Mouse (Mus musculus): ENCODE data around the gene C1qtnf1. TPM values are rescaled to one million over a fixed set of nuclear protein-coding genes. Genes with fewer than 3 reads are reported as not detected.

C1qtnf1 gene
- polyA plus RNA-seq, 1 experiment from 2014 or later: 3.3 TPM

GRCm38 (mm10) chr11:118415630-118416029, 12.4 kb upstream of the C1qtnf1 start:
- whole genome bisulfite sequencing: 88% methylated on average over 6 of the region's 6 CpGs
- no peak for ATAC-seq (ENCODE audit: low read depth)
- Histone ChIP-seq H3K36me3 (ENCODE audit: control insufficient read depth, insufficient read depth, low read length) (peaks cover 5% of the 10 kb centered on the region; the same call in 1 of the 2 replicates), H3K4me1 (ENCODE audit: control insufficient read depth, insufficient read depth, low read length) (peaks cover 14% of the 10 kb centered on the region), H3K27ac (ENCODE audit: low read depth, low read length) (no peak overlapping the region), H3K4me3 (ENCODE audit: low read depth, low read length) (no peak overlapping the region), H3K4me2 (ENCODE audit: low read depth, low read length) (no peak overlapping the region), H3K9me3 (ENCODE audit: control insufficient read depth, low read length) (no peaks in the 10 kb centered on the region), H3K27me3 (ENCODE audit: control insufficient read depth, insufficient read depth, low read length) (no peaks in the 10 kb centered on the region), H3K9ac (replicated peaks; ENCODE audit: low read depth, low read length) (0 out of 2 replicates have a peak overlapping the region, but pooled peaks have one; percentile 7)

- 0 out of 2 replicates have a peak overlapping the region, but pooled peaks have one; percentile 7 for H3K9ac ChIP-seq (replicated peaks; ENCODE audit: low read depth, low read length)
- no peaks in the 10 kb centered on the region for H3K9me3 ChIP-seq (ENCODE audit: control insufficient read depth, low read length)
- no peak overlapping the region for H3K27ac ChIP-seq (ENCODE audit: low read depth, low read length)
- H3K4me1 ChIP-seq (ENCODE audit: control insufficient read depth, insufficient read depth, low read length): peaks cover 14% of the 10 kb centered on the region
- no peak overlapping the region for H3K4me3 ChIP-seq (ENCODE audit: low read depth, low read length)
- no peak overlapping the region for H3K4me2 ChIP-seq (ENCODE audit: low read depth, low read length)
- no peak for ATAC-seq (ENCODE audit: low read depth)
- no peaks in the 10 kb centered on the region for H3K27me3 ChIP-seq (ENCODE audit: control insufficient read depth, insufficient read depth, low read length)
- peaks cover 5% of the 10 kb centered on the region; the same call in 1 of the 2 replicates for H3K36me3 ChIP-seq (ENCODE audit: control insufficient read depth, insufficient read depth, low read length)
- WGBS: 77% methylated on average over 7 of the region's 7 CpGs
These were observed 12.0 kb upstream of the C1qtnf1 start for GRCm38 (mm10) chr11:118416046-118416445.

GRCm38 (mm10) chr11:118417496-118417895, 10.5 kb upstream of the C1qtnf1 start:
- Histone ChIP-seq H3K9ac (replicated peaks; ENCODE audit: low read depth, low read length) (no peak overlapping the region), H3K4me3 (ENCODE audit: low read depth, low read length) (no peak overlapping the region), H3K36me3 (ENCODE audit: control insufficient read depth, insufficient read depth, low read length) (peaks cover 5% of the 10 kb centered on the region; the same call in 1 of the 2 replicates), H3K27ac (ENCODE audit: low read depth, low read length) (no peak overlapping the region), H3K27me3 (ENCODE audit: control insufficient read depth, insufficient read depth, low read length) (no peaks in the 10 kb centered on the region), H3K4me1 (ENCODE audit: control insufficient read depth, insufficient read depth, low read length) (peaks cover 14% of the 10 kb centered on the region), H3K4me2 (ENCODE audit: low read depth, low read length) (no peak overlapping the region; the same call in 1 of the 2 replicates), H3K9me3 (ENCODE audit: control insufficient read depth, low read length) (no peaks in the 10 kb centered on the region)
- ATAC-seq (ENCODE audit: low read depth): no peak
- 95% methylated on average over 9 of the region's 9 CpGs for WGBS

DNA sequence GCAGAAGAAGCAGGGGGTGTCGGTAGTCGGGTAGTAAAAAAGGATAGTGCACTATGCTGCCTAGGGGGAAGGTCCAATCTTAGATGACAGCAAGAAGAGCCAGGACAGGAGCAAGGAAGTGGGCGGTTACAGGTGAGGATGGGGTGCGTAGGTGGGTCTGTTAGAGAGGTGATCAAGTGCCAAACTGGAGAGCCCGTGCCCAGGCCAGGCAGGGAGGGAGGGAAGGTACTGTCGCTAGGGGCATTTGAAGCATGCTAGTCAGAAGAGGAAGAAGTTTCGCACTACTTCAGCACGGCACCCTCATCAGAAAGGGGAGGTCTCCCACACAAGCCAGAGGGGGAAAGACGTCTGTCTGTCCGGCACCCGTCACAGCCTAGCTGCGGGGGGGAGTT, 9.6 kb upstream of the C1qtnf1 start:
- Histone ChIP-seq H3K4me2 (ENCODE audit: low read depth, low read length) (peak overlapping the region; percentile 84), H3K9ac (replicated peaks; ENCODE audit: low read depth, low read length) (peak overlapping the region; percentile 94), H3K36me3 (ENCODE audit: control insufficient read depth, insufficient read depth, low read length) (peaks cover 5% of the 10 kb centered on the region; the same call in 1 of the 2 replicates), H3K27me3 (ENCODE audit: control insufficient read depth, insufficient read depth, low read length) (no peaks in the 10 kb centered on the region), H3K27ac (ENCODE audit: low read depth, low read length) (peak overlapping the region; percentile 72; the same call in 1 of the 2 replicates), H3K4me3 (ENCODE audit: low read depth, low read length) (peak overlapping the region; percentile 90), H3K4me1 (ENCODE audit: control insufficient read depth, insufficient read depth, low read length) (peaks cover 16% of the 10 kb centered on the region), H3K9me3 (ENCODE audit: control insufficient read depth, low read length) (no peaks in the 10 kb centered on the region)
- WGBS: 3% methylated on average over 12 of the region's 12 CpGs
- ATAC-seq (ENCODE audit: low read depth): peak; percentile 27; the same call in 1 of the 2 replicates

DNA sequence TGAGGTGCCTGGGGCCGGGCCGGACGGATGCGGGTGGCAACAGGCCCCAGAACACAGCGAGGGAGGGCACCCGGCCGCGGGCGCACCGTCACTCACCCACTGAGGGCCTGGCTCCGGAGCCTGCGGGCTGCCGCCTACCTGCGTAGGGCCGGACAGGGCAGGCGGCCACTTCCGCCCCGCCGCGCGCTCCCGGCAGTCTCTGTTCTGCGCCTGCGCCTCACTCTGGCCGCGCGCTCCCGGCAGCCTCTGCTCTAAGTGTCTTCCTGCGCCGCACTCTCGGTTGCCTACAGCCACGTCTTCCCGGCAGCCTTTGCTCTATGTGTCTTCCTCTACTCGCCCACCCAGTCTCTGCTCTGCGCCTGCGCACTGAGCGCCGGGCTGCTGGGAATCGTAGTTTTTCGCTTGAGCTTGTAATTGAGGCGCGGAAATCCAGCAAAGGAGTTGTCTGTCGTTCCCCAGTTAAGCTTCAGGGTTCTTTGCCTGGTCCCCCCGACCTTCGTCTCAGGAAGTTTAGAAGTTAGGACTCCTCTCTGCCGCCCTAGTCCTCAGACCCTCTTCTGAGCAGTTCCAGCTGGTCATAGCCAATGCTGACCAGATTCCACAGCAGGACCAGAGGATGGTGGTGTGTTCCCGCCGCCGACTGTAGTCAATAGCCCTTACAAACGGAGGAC, 9.0 kb upstream of the C1qtnf1 start, which contains the start of gene Cant1:
Gene Cant1 (minus strand): TSS at position 253 of the 671 bp plus-strand sequence.
- Histone ChIP-seq H3K36me3 (ENCODE audit: control insufficient read depth, insufficient read depth, low read length) (peaks cover 5% of the 10 kb centered on the region; the same call in 1 of the 2 replicates), H3K4me1 (ENCODE audit: control insufficient read depth, insufficient read depth, low read length) (peaks cover 20% of the 10 kb centered on the region), H3K9ac (replicated peaks; ENCODE audit: low read depth, low read length) (peak within 1 kb of the TSS; percentile 94), H3K27ac (ENCODE audit: low read depth, low read length) (peak within 1 kb of the TSS; percentile 72), H3K27me3 (ENCODE audit: control insufficient read depth, insufficient read depth, low read length) (no peaks in the 10 kb centered on the region), H3K4me2 (ENCODE audit: low read depth, low read length) (peak within 1 kb of the TSS; percentile 89), H3K9me3 (ENCODE audit: control insufficient read depth, low read length) (no peaks in the 10 kb centered on the region), H3K4me3 (ENCODE audit: low read depth, low read length) (peak within 1 kb of the TSS; percentile 90)
- peak; percentile 92 for ATAC-seq (ENCODE audit: low read depth)
- under 1% methylated on average over 41 of the region's 50 CpGs for WGBS

DNA sequence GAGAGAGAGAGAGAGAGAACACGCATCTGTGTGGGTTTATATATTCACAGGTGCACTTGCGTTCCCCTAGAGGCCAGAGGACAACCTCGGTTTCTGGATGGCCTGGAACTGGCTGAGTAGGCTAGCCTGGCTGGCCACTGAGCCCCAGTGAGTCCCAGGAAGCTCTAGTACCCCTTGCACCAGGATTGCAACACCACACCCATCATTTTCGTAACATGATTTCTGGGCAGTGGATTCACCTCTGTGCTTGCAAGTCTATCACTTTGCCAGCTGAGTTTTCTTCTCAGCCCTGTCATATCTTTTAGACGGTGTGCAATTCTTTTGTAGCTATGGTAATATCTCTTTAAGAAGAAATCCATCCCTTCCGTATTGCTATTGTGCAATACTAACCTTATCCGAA, 7.7 kb upstream of the C1qtnf1 start:
- no peak overlapping the region for H3K27ac ChIP-seq (ENCODE audit: low read depth, low read length)
- WGBS: 83% methylated on average over 7 of the region's 7 CpGs
- H3K9ac ChIP-seq (replicated peaks; ENCODE audit: low read depth, low read length): no peak overlapping the region
- no peak for ATAC-seq (ENCODE audit: low read depth)
- no peak overlapping the region for H3K4me3 ChIP-seq (ENCODE audit: low read depth, low read length)
- H3K27me3 ChIP-seq (ENCODE audit: control insufficient read depth, insufficient read depth, low read length): no peaks in the 10 kb centered on the region
- H3K4me2 ChIP-seq (ENCODE audit: low read depth, low read length): no peak overlapping the region
- no peaks in the 10 kb centered on the region for H3K36me3 ChIP-seq (ENCODE audit: control insufficient read depth, insufficient read depth, low read length)
- no peaks in the 10 kb centered on the region for H3K9me3 ChIP-seq (ENCODE audit: control insufficient read depth, low read length)
- peaks cover 24% of the 10 kb centered on the region for H3K4me1 ChIP-seq (ENCODE audit: control insufficient read depth, insufficient read depth, low read length)

- Histone ChIP-seq H3K4me2 (ENCODE audit: low read depth, low read length) (0 out of 2 replicates have a peak overlapping the region, but pooled peaks have one; percentile 1), H3K27ac (ENCODE audit: low read depth, low read length) (peak overlapping the region; percentile 1; the same call in 1 of the 2 replicates), H3K36me3 (ENCODE audit: control insufficient read depth, insufficient read depth, low read length) (no peaks in the 10 kb centered on the region), H3K4me1 (ENCODE audit: control insufficient read depth, insufficient read depth, low read length) (peaks cover 19% of the 10 kb centered on the region), H3K9ac (replicated peaks; ENCODE audit: low read depth, low read length) (peak overlapping the region; percentile 39; the same call in 1 of the 2 replicates), H3K4me3 (ENCODE audit: low read depth, low read length) (no peak overlapping the region), H3K9me3 (ENCODE audit: control insufficient read depth, low read length) (no peaks in the 10 kb centered on the region), H3K27me3 (ENCODE audit: control insufficient read depth, insufficient read depth, low read length) (no peaks in the 10 kb centered on the region)
- ATAC-seq (ENCODE audit: low read depth): 0 out of 2 replicates have a peak, but pooled peaks have one; percentile 46
- 6% methylated on average over 18 of the region's 18 CpGs for WGBS
These were observed 4.6 kb upstream of the C1qtnf1 start for GRCm38 (mm10) chr11:118423266-118423971.

- Histone ChIP-seq H3K4me2 (ENCODE audit: low read depth, low read length) (no peak overlapping the region), H3K27ac (ENCODE audit: low read depth, low read length) (no peak overlapping the region), H3K4me3 (ENCODE audit: low read depth, low read length) (no peak overlapping the region), H3K4me1 (ENCODE audit: control insufficient read depth, insufficient read depth, low read length) (peaks cover 14% of the 10 kb centered on the region; the same call in 1 of the 2 replicates), H3K9ac (replicated peaks; ENCODE audit: low read depth, low read length) (no peak overlapping the region), H3K36me3 (ENCODE audit: control insufficient read depth, insufficient read depth, low read length) (no peaks in the 10 kb centered on the region), H3K9me3 (ENCODE audit: control insufficient read depth, low read length) (no peaks in the 10 kb centered on the region), H3K27me3 (ENCODE audit: control insufficient read depth, insufficient read depth, low read length) (no peaks in the 10 kb centered on the region)
- ATAC-seq (ENCODE audit: low read depth): no peak
- WGBS: 70% methylated on average over 13 of the region's 13 CpGs
These were observed 3.2 kb upstream of the C1qtnf1 start for GRCm38 (mm10) chr11:118424621-118425335.
